Mouse (Mus musculus) ES-Bruce4 (cell line): Measurements from ENCODE around the gene Ankrd66.

ENCODE experiments used
- CTCF ChIP-seq: IDR thresholded peaks from one replicate; pipeline ENCODE4 v1.8.1; 2011; ENCODE audit warnings: low read depth, low read length
- POLR2A ChIP-seq: IDR thresholded peaks from one replicate; pipeline ENCODE4 v1.8.1; 2011; ENCODE audit warnings: low read length; ENCODE audit not compliant: insufficient read depth

GRCm38 (mm10) chr17:43554516-43555403 lies 11.3 kb upstream of the Ankrd66 start:
- TF ChIP-seq CTCF, result no peak
- no peak for TF ChIP-seq POLR2A
